Mouse (Mus musculus) liver, embryonic 14.5 days (tissue): ENCODE results near the gene Tfeb.

Source experiments
- CTCF ChIP-seq: IDR thresholded peaks from 2 replicates; pipeline ENCODE4 v1.5.1; 2016; ENCODE audit warnings: antibody characterized with exemption, low read depth, control low read depth
- EP300 ChIP-seq: IDR thresholded peaks from 2 replicates; pipeline ENCODE4 v1.6.1; 2016; ENCODE audit warnings: antibody characterized with exemption, low read depth

- TF ChIP-seq CTCF (no peak), EP300 (no peak)
Observed at GRCm38 (mm10) chr17:47693671-47694441, 43.0 kb upstream of the Tfeb start.
